Mouse (Mus musculus) CH12.LX (cell line): Measurements from ENCODE around the gene Kcna3. TPM values are rescaled to one million over a fixed set of nuclear protein-coding genes. Genes with fewer than 3 reads are reported as not detected.
A peak's percentile ranks its signal among the peaks of the same experiment; 100 is the strongest.

Source experiments
- DNase-seq: peaks from one replicate; pipeline ENCODE4 v3.0.0-alpha.2; 2013; ENCODE audit errors: extremely low read depth
- H3K27ac ChIP-seq: 2 replicates; pipeline ENCODE4 v1.5.1; 2012; ENCODE audit warnings: low read depth, mild to moderate bottlenecking, control low read depth, moderate library complexity; ENCODE audit not compliant: insufficient read depth
- H3K27me3 ChIP-seq: replicated peaks from 2 replicates; pipeline ENCODE3; 2012; ENCODE audit warnings: inconsistent platforms
- H3K36me3 ChIP-seq, 2 experiments: replicated peaks in 1 of 2; 2 replicates each; pipeline versions ENCODE3 to v1.6.1; 2012; ENCODE audit warnings: inconsistent platforms in 1 of 2, low read length in 1 of 2, mild to moderate bottlenecking in 1 of 2, mixed read lengths in 1 of 2, moderate library complexity in 1 of 2; ENCODE audit not compliant: control insufficient read depth in 1 of 2, insufficient read depth in 1 of 2
- H3K4me1 ChIP-seq, 2 experiments: 2 replicates each; pipeline ENCODE4 v1.6.1; 2012; ENCODE audit warnings: inconsistent platforms in 1 of 2, moderate library complexity in 1 of 2; ENCODE audit not compliant: insufficient read depth in 2 of 2, control insufficient read depth in 1 of 2
- H3K4me2 ChIP-seq: 2 replicates; pipeline ENCODE4 v1.6.1; 2012; ENCODE audit warnings: low read depth, mild to moderate bottlenecking, control low read depth; ENCODE audit not compliant: poor library complexity, insufficient read depth, severe bottlenecking
- H3K4me3 ChIP-seq, 3 experiments: fragments of 150-350 bp in 1 of 3; sonication (generic) in 1 of 3; replicated peaks in 1 of 3; 2 replicates each; pipeline versions ENCODE3 to v1.5.1; 2011 to 2012; ENCODE audit warnings: low read depth in 2 of 3, low read length in 2 of 3, mild to moderate bottlenecking in 2 of 3, moderate library complexity in 2 of 3, control low read depth in 1 of 3, improper control_type of control experiment in 1 of 3, inconsistent platforms in 1 of 3, mixed read lengths in 1 of 3; ENCODE audit not compliant: poor library complexity in 1 of 3
- H3K79me2 ChIP-seq: replicated peaks from 2 replicates; pipeline ENCODE4 v1.6.1; 2012; ENCODE audit warnings: mild to moderate bottlenecking, moderate library complexity; ENCODE audit not compliant: control insufficient read depth, poor library complexity, insufficient read depth, severe bottlenecking; ENCODE audit errors: extremely low read depth
- H3K9ac ChIP-seq: 2 replicates; pipeline ENCODE4 v1.6.1; 2012; ENCODE audit warnings: low read depth, mild to moderate bottlenecking, control low read depth, moderate library complexity; ENCODE audit not compliant: insufficient read depth
- H3K9me3 ChIP-seq: replicated peaks from 2 replicates; pipeline ENCODE3; 2012; ENCODE audit warnings: low read length, inconsistent platforms, mixed read lengths
- BHLHE40 ChIP-seq: IDR thresholded peaks from 2 replicates; pipeline ENCODE4 v1.6.1; 2011; ENCODE audit warnings: mild to moderate bottlenecking, low read depth, low read length, improper control_type of control experiment
- CHD1 ChIP-seq: IDR thresholded peaks from 2 replicates; pipeline ENCODE4 v1.6.1; 2012; ENCODE audit warnings: low read depth, low read length, improper control_type of control experiment, inconsistent platforms
- CHD2 ChIP-seq: IDR thresholded peaks from 2 replicates; pipeline ENCODE4 v1.6.1; 2011; ENCODE audit warnings: low read length, improper control_type of control experiment
- CTCF ChIP-seq, 2 experiments: IDR thresholded peaks in 1 of 2; conservative IDR thresholded peaks in 1 of 2; 2 replicates each; pipeline ENCODE4 v1.5.1; 2011 to 2012; ENCODE audit warnings: low read depth in 2 of 2, low read length in 2 of 2, improper control_type of control experiment in 1 of 2, inconsistent platforms in 1 of 2, mild to moderate bottlenecking in 1 of 2, moderate library complexity in 1 of 2
- E2F4 ChIP-seq: IDR thresholded peaks from 2 replicates; pipeline ENCODE4 v1.6.1; 2011; ENCODE audit warnings: low read depth, low read length, improper control_type of control experiment; ENCODE audit not compliant: insufficient replicate concordance
- ELF1 ChIP-seq: IDR thresholded peaks from 2 replicates; pipeline ENCODE4 v1.6.1; 2014; ENCODE audit warnings: low read depth, mild to moderate bottlenecking, inconsistent platforms, low read length, improper control_type of control experiment
- EP300 ChIP-seq: IDR thresholded peaks from 2 replicates; pipeline ENCODE4 v1.6.1; 2011; ENCODE audit warnings: low read length, improper control_type of control experiment
- ETS1 ChIP-seq: conservative IDR thresholded peaks from 2 replicates; pipeline ENCODE4 v1.6.1; 2012; ENCODE audit warnings: low read depth, mild to moderate bottlenecking, inconsistent platforms, low read length, improper control_type of control experiment, moderate library complexity
- GABPA ChIP-seq: IDR thresholded peaks from 2 replicates; pipeline ENCODE4 v1.6.1; 2012; ENCODE audit warnings: low read depth, low read length, improper control_type of control experiment, inconsistent platforms; ENCODE audit not compliant: insufficient replicate concordance
- HCFC1 ChIP-seq: IDR thresholded peaks from 2 replicates; pipeline ENCODE4 v1.6.1; 2012; ENCODE audit warnings: low read depth, mild to moderate bottlenecking, inconsistent platforms, low read length, improper control_type of control experiment
- IRF4 ChIP-seq: IDR thresholded peaks from 2 replicates; pipeline ENCODE4 v1.6.1; 2014; ENCODE audit warnings: low read depth, mild to moderate bottlenecking, inconsistent platforms, low read length, improper control_type of control experiment
- JUN ChIP-seq: IDR thresholded peaks from 2 replicates; pipeline ENCODE4 v1.6.1; 2011; ENCODE audit warnings: low read depth, mild to moderate bottlenecking, low read length, improper control_type of control experiment, moderate library complexity; ENCODE audit not compliant: insufficient read depth
- JUND ChIP-seq: conservative IDR thresholded peaks from 2 replicates; pipeline ENCODE4 v1.6.1; 2011; ENCODE audit warnings: low read depth, low read length, improper control_type of control experiment
- KAT2A ChIP-seq: IDR thresholded peaks from 2 replicates; pipeline ENCODE4 v1.6.1; 2012; ENCODE audit warnings: low read length, improper control_type of control experiment, inconsistent platforms; ENCODE audit not compliant: insufficient replicate concordance
- MAFK ChIP-seq: IDR thresholded peaks from 2 replicates; pipeline ENCODE4 v1.6.1; 2011; ENCODE audit warnings: low read length, improper control_type of control experiment; ENCODE audit not compliant: insufficient replicate concordance
- MAZ ChIP-seq: IDR thresholded peaks from 2 replicates; pipeline ENCODE4 v1.6.1; 2012; ENCODE audit warnings: low read depth, mild to moderate bottlenecking, inconsistent platforms, low read length, improper control_type of control experiment, moderate library complexity
- MXI1 ChIP-seq: IDR thresholded peaks from 2 replicates; pipeline ENCODE4 v1.6.1; 2011; ENCODE audit warnings: mild to moderate bottlenecking, low read depth, low read length, improper control_type of control experiment
- NELFE ChIP-seq: IDR thresholded peaks from 2 replicates; pipeline ENCODE4 v1.6.1; 2011; ENCODE audit warnings: low read depth, low read length, improper control_type of control experiment
- PAX5 ChIP-seq: IDR thresholded peaks from 2 replicates; pipeline ENCODE4 v1.6.1; 2012; ENCODE audit warnings: low read length, inconsistent platforms, mixed read lengths
- POLR2A ChIP-seq: IDR thresholded peaks from 2 replicates; pipeline ENCODE4 v1.6.1; 2011; ENCODE audit warnings: low read depth, mild to moderate bottlenecking, improper control_type of control experiment, low read length
- RCOR1 ChIP-seq: conservative IDR thresholded peaks from 2 replicates; pipeline ENCODE4 v1.6.1; 2012; ENCODE audit warnings: low read depth, mild to moderate bottlenecking, inconsistent platforms, low read length, improper control_type of control experiment
- SIN3A ChIP-seq: IDR thresholded peaks from 2 replicates; pipeline ENCODE4 v1.6.1; 2012; ENCODE audit warnings: low read length, improper control_type of control experiment, inconsistent platforms
- SMC3 ChIP-seq: IDR thresholded peaks from 2 replicates; pipeline ENCODE4 v1.6.1; 2011; ENCODE audit warnings: low read depth, low read length, improper control_type of control experiment
- TCF12 ChIP-seq: IDR thresholded peaks from 2 replicates; pipeline ENCODE4 v1.6.1; 2014; ENCODE audit warnings: low read depth, mild to moderate bottlenecking, inconsistent platforms, low read length, improper control_type of control experiment
- UBTF ChIP-seq: IDR thresholded peaks from 2 replicates; pipeline ENCODE4 v1.6.1; 2012; ENCODE audit warnings: low read depth, mild to moderate bottlenecking, inconsistent platforms, low read length, improper control_type of control experiment, moderate library complexity
- USF1 ChIP-seq: IDR thresholded peaks from 2 replicates; pipeline ENCODE4 v1.6.1; 2014; ENCODE audit warnings: low read depth, mild to moderate bottlenecking, inconsistent platforms, low read length, improper control_type of control experiment
- USF2 ChIP-seq: conservative IDR thresholded peaks from 2 replicates; pipeline ENCODE4 v1.6.1; 2011; ENCODE audit warnings: low read depth, low read length, improper control_type of control experiment
- ZC3H11A ChIP-seq: IDR thresholded peaks from 2 replicates; pipeline ENCODE4 v1.6.1; 2012; ENCODE audit warnings: low read depth, mild to moderate bottlenecking, inconsistent platforms, low read length, improper control_type of control experiment
- ZNF384 ChIP-seq: IDR thresholded peaks from 2 replicates; pipeline ENCODE4 v1.6.1; 2012; ENCODE audit warnings: low read depth, low read length, improper control_type of control experiment, inconsistent platforms
- dilution Hi-C: fragments of 300-500 bp; cut with MboI; formaldehyde crosslinking; loops from 2 replicates; pipeline ENCODE4 v1.14.3; 2020; ENCODE audit warnings: low sequenced_read_pairs; ENCODE audit not compliant: extremely low pct_unique_long_range_greater_than_20kb, extremely low pct_ligation_motif_present
- in situ Hi-C: fragments of 300-500 bp; cut with MboI; formaldehyde crosslinking; loops from 3 replicates; pipeline ENCODE4 v1.14.3; 2019; ENCODE audit warnings: low sequenced_read_pairs, low pct_ligation_motif_present, low pct_unique_long_range_greater_than_20kb, mixed read lengths
- polyA plus RNA-seq: library from polyadenylated mRNA; unstranded; fragments of >175 nt; gene quantifications from 2 replicates; pipeline ENCODE4 v1.2.1, GENCODE M21; 2012; ENCODE audit warnings: low read depth; ENCODE audit not compliant: insufficient read length
- total RNA-seq, 2 experiments: library from RNA; depleted of rRNA; stranded (reverse); fragments of 300-350 nt in 1 of 2; fragments of >200 nt in 1 of 2; gene quantifications; 2 replicates each; pipeline ENCODE4 v1.2.3; 2012 to 2014

The Kcna3 gene
- total and polyA plus RNA-seq, 3 experiments: 0.85 TPM; not detected in 2

DNA sequence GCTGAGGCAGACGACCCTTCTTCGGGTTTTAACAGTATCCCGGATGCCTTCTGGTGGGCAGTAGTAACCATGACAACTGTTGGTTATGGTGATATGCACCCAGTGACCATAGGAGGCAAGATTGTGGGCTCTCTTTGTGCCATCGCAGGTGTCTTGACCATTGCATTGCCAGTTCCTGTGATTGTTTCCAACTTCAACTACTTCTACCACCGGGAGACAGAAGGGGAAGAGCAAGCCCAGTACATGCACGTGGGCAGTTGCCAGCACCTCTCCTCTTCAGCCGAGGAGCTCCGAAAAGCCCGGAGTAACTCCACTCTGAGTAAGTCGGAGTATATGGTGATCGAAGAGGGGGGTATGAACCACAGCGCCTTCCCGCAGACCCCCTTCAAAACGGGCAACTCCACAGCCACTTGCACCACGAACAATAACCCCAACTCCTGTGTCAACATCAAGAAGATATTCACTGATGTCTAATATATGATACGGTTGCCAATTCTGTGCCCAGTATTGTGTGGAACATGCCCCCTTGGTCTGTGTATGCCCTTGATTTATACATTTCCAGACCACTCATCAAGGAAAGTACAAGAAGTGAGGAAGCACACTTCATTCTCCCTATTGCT lies 1.7 kb downstream of the Kcna3 start:
- no peaks in the 10 kb centered on the region for H3K36me3 ChIP-seq
- dilution Hi-C loops (no loop called here), in situ Hi-C loops (no loop called here)
- TF ChIP-seq JUN (no peak), MXI1 (0 out of 2 replicates have a peak, but pooled peaks have one; percentile 35), ELF1 (no peak), CHD2 (0 out of 2 replicates have a peak, but pooled peaks have one; percentile 8), SIN3A (no peak), CTCF (conservative IDR thresholded peaks at IDR 0.05 in 1 of 2, IDR thresholded peaks at IDR 0.05 in 1 of 2; ENCODE audit: low read depth in 2 of 2, low read length in 2 of 2) (no peak), CHD1 (no peak), RCOR1 (0 out of 2 replicates have a peak, but pooled peaks have one; percentile 60), NELFE (no peak), MAZ (0 out of 2 replicates have a peak, but pooled peaks have one; percentile 14), E2F4 (no peak), ZC3H11A (no peak)
- peaks cover 19% of the 10 kb centered on the region for H3K9me3 ChIP-seq
- no peak for DNase-seq
- peak overlapping the region; percentile 36; the same call in 1 of the 2 replicates for H3K27ac ChIP-seq
- peaks cover 2 to 27% of the 10 kb centered on the region in 2 experiments; a peak in 2 of 4 replicates for H3K4me1 ChIP-seq
- no peak overlapping the region for H3K9ac ChIP-seq
- H3K4me3 ChIP-seq: peak overlapping the region in 1 of 3 experiments; percentile 8
- no peaks in the 10 kb centered on the region for H3K79me2 ChIP-seq
- H3K4me2 ChIP-seq: peak overlapping the region; percentile 52
- H3K27me3 ChIP-seq: peaks cover 4% of the 10 kb centered on the region

DNA sequence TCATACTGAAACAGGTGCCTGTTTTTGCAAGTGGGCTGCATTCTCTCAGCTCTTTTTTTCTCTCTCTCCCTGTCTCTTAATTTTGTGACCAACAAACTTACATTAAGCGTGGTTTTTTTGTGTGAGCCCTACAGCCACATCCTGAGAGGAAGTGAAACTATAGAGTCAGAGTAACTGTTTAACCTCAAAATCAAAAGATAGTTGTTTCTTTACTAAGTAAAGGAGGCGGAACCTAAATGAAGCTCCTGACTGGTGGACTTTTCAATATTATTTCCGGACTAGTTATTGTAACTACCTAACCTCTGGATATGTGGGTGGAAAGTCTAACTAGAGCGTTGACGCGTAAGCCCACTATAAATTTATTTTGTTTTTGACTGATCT lies 2.2 kb downstream of the Kcna3 start:
- Histone ChIP-seq H3K27ac (peak overlapping the region; percentile 36; the same call in 1 of the 2 replicates), H3K36me3 (no peaks in the 10 kb centered on the region), H3K9ac (peak overlapping the region; percentile 37; the same call in 1 of the 2 replicates), H3K27me3 (peaks cover 4% of the 10 kb centered on the region), H3K79me2 (no peaks in the 10 kb centered on the region), H3K4me1 (peaks cover 2 to 32% of the 10 kb centered on the region in 2 experiments; a peak in 2 of 4 replicates), H3K9me3 (peaks cover 19% of the 10 kb centered on the region), H3K4me3 (peak overlapping the region; percentile 27 to 32 (median 31)), H3K4me2 (peak overlapping the region; percentile 52)
- in situ Hi-C loops: no loop called here
- dilution Hi-C loops: no loop called here
- peak; percentile 73 for DNase-seq
- TF ChIP-seq MXI1 (no peak), PAX5 (no peak), KAT2A (no peak), EP300 (peak; percentile 94), SMC3 (no peak), CTCF (conservative IDR thresholded peaks at IDR 0.05 in 1 of 2, IDR thresholded peaks at IDR 0.05 in 1 of 2; ENCODE audit: low read depth in 2 of 2, low read length in 2 of 2) (no peak), BHLHE40 (peak; percentile 52), ZNF384 (peak; percentile 86), POLR2A (no peak), MAFK (peak; percentile 53; the same call in 1 of the 2 replicates), SIN3A (0 out of 2 replicates have a peak, but pooled peaks have one; percentile 41), HCFC1 (no peak), IRF4 (peak; percentile 93), MAZ (no peak; the same call in 1 of the 2 replicates), USF1 (no peak), ETS1 (peak; percentile 59; the same call in 1 of the 2 replicates), USF2 (no peak), JUND (0 out of 2 replicates have a peak, but pooled peaks have one; percentile 61), CHD2 (0 out of 2 replicates have a peak, but pooled peaks have one; percentile 65), UBTF (no peak), GABPA (no peak), CHD1 (no peak), JUN (peak; percentile 32; the same call in 1 of the 2 replicates), TCF12 (peak; percentile 45; the same call in 1 of the 2 replicates), RCOR1 (peak; percentile 68; the same call in 1 of the 2 replicates)
